Mouse (Mus musculus): ENCODE measurements at regions not wholly inside any gene's neighbourhood (a gene's known extent, or its start where the extent isn't known, plus 50 kb on each side); places are given as distances from the start of the nearest gene placed in this dataset.

GRCm38 (mm10) chr14:35990951-35991350 lies 103.8 kb upstream of the 4930474N05Rik start:
- peak; percentile 24 to 50 for DNase-seq (ENCODE audit: low spot score in 2 of 2)

Data from frontal cortex, postnatal 36 days (tissue).